Mouse (Mus musculus) c-Kit-positive CD71-negative TER-119-negative erythroid progenitor cells, embryonic 14.5 days (primary cell): ENCODE data around the gene Ap1m2.
"Not testable (repeated sequence)": the region's sequence is repeated elsewhere in the genome, so short reads cannot be mapped to it uniquely, and the experiment has no call there.

Experiments
- DNase-seq: peaks from one replicate; pipeline ENCODE4 v3.0.0-alpha.2; 2013; ENCODE audit warnings: low read depth

The Ap1m2 gene

DNA sequence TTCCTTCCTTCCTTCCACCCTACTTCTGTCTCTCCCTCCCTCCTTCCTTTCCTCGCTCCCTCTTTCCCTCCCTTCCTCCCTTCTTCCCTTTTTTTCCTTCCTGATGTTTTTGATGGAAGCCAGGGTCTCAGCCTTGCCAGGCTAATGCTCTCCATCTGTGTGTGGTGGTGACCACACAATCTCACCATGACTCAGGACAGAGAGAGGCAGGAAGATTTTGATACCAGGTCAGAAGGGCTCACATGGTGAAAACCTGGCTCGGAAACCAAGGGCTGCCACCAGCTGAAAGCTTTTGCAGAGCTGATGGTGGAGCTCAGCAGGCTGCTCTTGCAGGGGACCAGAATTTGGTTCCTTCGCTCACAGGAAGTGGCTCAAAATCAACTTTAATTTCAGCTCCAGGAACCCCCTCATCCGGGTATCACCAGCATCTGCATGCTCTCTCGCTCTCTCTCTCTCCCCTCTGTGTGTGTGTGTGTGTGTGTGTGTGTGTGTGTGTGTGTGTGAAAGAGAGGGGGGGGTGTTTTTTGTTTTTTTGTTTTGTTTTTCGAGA lies 51.6 kb downstream of the Ap1m2 start:
- no peak for DNase-seq

- not testable (repeated sequence) for DNase-seq
Observed at GRCm38 (mm10) chr9:21256349-21256748, 55.8 kb downstream of the Ap1m2 start.

DNA sequence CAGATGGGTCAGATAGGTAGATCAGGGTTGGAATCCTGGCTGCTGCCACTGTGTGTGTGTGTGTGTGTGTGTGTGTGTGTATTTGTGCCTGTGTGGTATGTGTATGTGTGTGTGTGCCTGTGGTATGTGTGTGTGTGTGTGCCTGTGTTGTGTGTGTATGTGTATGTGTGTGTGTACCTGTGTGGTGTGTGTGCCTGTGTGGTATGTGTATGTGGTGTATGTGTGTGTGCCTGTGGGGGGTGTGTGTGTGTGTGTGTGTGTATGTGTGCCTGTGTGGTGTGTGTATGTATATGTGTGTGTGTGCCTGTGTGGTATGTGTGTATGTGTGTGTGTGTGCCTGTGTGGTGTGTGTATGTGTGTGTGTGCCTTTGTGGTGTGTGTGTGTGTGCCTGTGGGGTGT lies 57.4 kb downstream of the Ap1m2 start:
- no peak for DNase-seq

GRCm38 (mm10) chr9:21251116-21251735 lies 60.9 kb downstream of the Ap1m2 start:
- DNase-seq: no peak

DNA sequence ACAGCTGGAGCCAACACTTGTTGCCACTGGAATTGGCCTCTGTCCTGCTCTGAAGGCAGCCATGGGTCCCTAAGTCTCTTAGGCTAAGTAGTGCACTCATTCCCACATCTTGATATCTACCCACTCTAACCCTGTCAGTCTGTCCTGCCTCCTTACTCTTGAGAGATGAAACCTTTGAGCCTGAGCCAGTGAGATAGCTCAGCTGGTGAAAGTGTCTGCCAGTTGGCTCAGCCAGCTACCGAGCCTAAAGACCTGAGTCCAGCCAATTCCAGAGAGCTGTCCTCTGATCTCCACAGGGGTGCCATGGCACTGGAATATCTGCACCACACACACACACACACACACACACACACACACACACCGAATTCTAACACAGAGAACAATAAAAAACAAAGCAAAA lies 61.6 kb downstream of the Ap1m2 start:
- no peak for DNase-seq

DNA sequence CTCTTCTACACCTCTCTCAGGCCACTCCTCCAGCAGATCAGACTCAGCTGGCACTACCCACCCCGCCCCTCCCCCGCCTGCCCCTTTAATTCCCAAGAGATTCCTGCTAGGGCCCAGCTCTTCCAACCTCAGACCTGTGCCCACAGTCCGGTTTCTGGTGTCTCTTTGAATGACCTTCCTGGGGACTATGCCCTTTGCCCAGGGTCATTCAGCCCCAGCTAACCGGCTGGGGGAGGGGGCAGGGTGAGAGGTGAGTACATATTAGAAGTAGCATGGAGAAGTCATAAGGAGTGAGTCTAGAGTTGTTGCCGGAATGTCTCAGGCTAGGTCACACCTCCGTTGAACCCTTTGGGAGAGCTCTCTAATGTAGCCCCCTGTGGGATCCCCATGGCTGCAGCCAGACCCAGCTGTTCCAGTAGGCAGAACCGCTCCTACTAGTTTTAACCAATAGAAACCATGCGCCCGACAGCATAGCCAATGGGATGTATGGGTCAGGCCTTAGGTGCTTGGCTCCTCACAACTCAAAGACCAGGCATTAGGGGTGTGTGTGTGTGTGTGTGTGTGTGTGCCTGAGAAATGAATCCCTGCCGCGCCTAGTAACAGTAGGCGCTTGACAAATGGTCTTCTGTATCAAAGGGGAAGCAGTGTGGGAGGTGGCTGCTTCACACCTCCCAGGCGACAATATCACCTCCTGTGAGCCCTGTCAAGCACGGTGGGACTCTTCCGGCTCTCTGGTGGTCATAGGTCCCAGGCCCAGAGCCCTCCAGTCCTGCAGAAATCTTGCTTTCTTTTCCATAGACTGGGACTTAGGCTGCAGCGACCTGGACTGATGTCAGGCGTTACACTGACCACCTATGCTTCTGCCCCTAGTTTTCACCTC lies 62.3 kb downstream of the Ap1m2 start:
- no peak for DNase-seq

DNA sequence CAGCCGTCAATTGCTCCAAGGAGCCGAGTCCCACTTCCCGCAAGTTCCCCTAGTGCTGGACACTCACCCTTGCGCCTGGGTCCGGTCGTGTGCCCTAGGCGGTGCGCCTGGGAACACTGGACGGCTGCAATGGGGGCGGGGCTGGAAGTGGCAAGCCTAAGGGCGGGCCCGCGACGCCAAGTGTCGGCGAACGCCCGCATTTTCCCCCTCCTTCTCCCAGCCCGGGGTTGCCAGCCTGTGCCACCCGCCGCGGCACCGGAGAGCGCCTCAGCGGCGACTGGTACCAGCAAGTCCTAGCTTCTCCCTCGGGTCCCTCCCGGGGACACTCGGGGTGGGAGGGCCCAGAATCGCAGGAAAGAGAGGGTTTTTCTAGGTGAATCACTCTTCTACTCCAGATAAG lies 63.8 kb downstream of the Ap1m2 start, which contains the start of gene S1pr5:
Gene S1pr5, minus strand, starts transcription at position 118 of the 400 bp plus-strand sequence.
- no peak for DNase-seq

GRCm38 (mm10) chr9:21246342-21246741 lies 65.8 kb downstream of the Ap1m2 start:
- no peak for DNase-seq

DNA sequence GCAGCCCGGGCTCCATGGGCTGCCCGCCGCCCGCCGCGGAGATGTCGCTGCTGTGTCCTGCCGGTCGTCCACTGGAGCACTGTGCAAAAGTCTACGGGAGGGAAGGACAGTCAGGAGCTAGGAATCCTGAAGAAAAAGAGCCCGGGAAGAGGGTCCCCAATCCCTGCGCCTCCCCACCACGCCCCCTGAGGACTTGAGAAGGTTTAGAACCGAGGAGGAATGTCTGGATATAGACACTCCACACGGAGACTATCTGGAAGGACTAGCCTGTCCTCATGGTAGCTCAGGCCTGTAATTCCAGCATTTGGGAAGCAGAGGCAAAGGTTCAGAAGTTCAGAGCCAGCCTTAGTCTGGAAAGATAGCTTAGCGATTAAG lies 67.0 kb downstream of the Ap1m2 start:
- DNase-seq: no peak

DNA sequence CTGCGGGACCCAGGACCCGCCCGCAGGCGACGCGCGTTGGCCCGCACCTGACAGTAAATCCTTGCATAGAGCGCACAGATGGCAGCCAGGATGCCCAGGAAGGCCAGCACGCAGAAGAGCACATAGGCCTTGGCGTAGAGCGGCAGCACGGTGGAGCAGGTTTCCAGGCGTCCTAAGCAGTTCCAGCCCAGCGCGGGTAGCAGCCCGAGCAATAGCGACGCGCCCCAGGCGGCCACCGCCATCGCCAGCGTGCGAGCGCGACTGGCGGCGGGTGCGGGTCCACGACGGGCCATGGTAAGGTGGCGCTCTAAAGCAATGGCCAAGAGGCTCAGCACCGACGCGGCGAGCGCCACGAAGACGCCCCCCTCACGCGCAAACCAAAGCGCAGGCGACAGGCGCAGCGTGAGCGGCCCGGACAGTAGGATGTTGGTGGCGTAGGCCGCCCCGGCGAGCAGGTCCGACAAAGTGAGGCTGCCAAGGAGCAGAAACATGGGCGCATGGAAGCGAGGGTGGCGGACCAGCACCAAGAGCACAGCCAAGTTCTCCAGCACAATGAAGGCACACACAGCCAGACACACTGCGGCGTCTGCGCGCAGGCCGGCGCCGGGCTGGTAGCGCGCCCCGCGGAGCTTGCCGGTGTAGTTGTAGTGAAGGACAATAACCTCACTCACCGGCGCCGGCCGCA lies 67.6 kb downstream of the Ap1m2 start:
- no peak for DNase-seq
